Mouse (Mus musculus): Measurements from ENCODE around the gene Bloc1s5.

GRCm38 (mm10) chr13:38664753-38665152 is 29.8 kb upstream of the Bloc1s5 start:
- TF ChIP-seq ZNF384 (IDR thresholded peaks at IDR 0.05; ENCODE audit: low read depth, low read length) (no peak), MAFK (IDR thresholded peaks at IDR 0.05; ENCODE audit: insufficient read depth, low read depth, low read length) (peak; percentile 32; the same call in 1 of the 2 replicates), ZC3H11A (IDR thresholded peaks at IDR 0.05; ENCODE audit: borderline replicate concordance, low read depth, low read length) (no peak), HCFC1 (IDR thresholded peaks at IDR 0.05; ENCODE audit: borderline replicate concordance, insufficient read depth, low read length) (no peak)

Data from ES-E14 (cell line).